Mouse (Mus musculus): ENCODE measurements at regions not wholly inside any gene's neighbourhood (a gene's known extent, or its start where the extent isn't known, plus 50 kb on each side); places are given as distances from the start of the nearest gene placed in this dataset.

GRCm38 (mm10) chr10:117539532-117539931 is 89.8 kb upstream of the Cpm start:
- DNase-seq: no peak

GRCm38 (mm10) chr10:117538725-117539124 is 90.6 kb upstream of the Cpm start:
- DNase-seq: no peak

GRCm38 (mm10) chr10:117536769-117537599 is 92.3 kb upstream of the Cpm start:
- no peak for DNase-seq

- no peak for DNase-seq
Measured at GRCm38 (mm10) chr10:117535843-117536242, 93.5 kb upstream of the Cpm start.

- DNase-seq: no peak
Measured at GRCm38 (mm10) chr10:117534992-117535719, 94.1 kb upstream of the Cpm start.

- DNase-seq: no peak
Measured at GRCm38 (mm10) chr10:117534478-117534877, 94.8 kb upstream of the Cpm start.

- DNase-seq: no peak
Measured at GRCm38 (mm10) chr10:117533541-117534386, 95.5 kb upstream of the Cpm start.

GRCm38 (mm10) chr10:117532750-117533540 is 96.4 kb upstream of the Cpm start:
- no peak for DNase-seq

GRCm38 (mm10) chr10:117531798-117532747 is 97.2 kb upstream of the Cpm start:
- DNase-seq: no peak

- DNase-seq: no peak
Measured at GRCm38 (mm10) chr10:117530859-117531602, 98.3 kb upstream of the Cpm start.

GRCm38 (mm10) chr10:117530007-117530858 is 99.1 kb upstream of the Cpm start:
- no peak for DNase-seq

GRCm38 (mm10) chr10:117529269-117530006 is 99.9 kb upstream of the Cpm start:
- no peak for DNase-seq

- DNase-seq: no peak
Measured at GRCm38 (mm10) chr10:117528575-117529268, 100.6 kb upstream of the Cpm start.

GRCm38 (mm10) chr10:117527979-117528378 is 101.3 kb upstream of the Cpm start:
- no peak for DNase-seq

GRCm38 (mm10) chr10:117527243-117527642 is 102.1 kb upstream of the Cpm start:
- DNase-seq: no peak

GRCm38 (mm10) chr10:117526834-117527188 is 102.5 kb upstream of the Cpm start:
- DNase-seq: no peak

- DNase-seq: no peak
Measured at GRCm38 (mm10) chr10:117526008-117526833, 103.1 kb upstream of the Cpm start.

Data from kidney, postnatal 36 days (tissue).